Mouse (Mus musculus): ENCODE measurements around the gene Srrm1.
A peak's percentile ranks its signal among the peaks of the same experiment; 100 is the strongest.

DNA sequence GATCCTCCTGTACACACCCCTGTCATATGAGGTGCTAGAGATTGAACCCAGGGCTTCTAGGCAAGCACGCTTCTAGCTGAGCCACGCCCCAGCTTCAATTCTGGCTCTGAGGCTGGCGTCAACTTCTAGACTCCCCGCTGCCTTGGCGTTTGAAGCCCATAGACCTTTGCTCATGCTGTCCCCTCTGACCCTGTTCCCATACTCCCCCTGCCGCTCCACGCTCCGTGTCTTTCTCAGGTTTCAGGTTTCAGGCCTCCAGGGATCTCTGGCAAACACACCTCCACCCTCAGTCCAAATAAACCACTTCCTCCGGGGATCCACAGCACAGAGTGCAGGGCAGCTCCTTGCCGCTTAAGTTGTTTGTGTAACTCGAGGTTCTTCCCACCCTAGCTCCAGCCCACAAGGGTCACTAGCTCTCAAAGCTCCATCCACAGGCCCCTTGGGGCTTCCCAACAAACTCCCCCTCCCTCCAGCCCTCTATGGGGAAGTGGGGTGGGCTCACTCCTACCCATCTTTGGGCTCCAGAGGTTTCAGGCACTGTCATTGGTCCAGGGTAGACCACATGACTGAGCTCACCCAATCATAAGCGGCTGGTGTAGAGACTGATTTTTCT lies 60.5 kb downstream of the Srrm1 start:
- TF ChIP-seq EP300 (optimal IDR thresholded peaks at IDR 0.05) (no peak), CTCF (IDR thresholded peaks at IDR 0.05; ENCODE audit: low read depth) (peak; percentile 20; the same call in 1 of the 2 replicates)

All from stomach, postnatal 0 days (tissue).